Mouse (Mus musculus): ENCODE data around the gene Ifnl2. TPM values are rescaled to one million over a fixed set of nuclear protein-coding genes. Genes with fewer than 3 reads are reported as not detected.

The Ifnl2 gene
- polyA plus RNA-seq, 1 experiment from 2014 or later, result not detected

DNA sequence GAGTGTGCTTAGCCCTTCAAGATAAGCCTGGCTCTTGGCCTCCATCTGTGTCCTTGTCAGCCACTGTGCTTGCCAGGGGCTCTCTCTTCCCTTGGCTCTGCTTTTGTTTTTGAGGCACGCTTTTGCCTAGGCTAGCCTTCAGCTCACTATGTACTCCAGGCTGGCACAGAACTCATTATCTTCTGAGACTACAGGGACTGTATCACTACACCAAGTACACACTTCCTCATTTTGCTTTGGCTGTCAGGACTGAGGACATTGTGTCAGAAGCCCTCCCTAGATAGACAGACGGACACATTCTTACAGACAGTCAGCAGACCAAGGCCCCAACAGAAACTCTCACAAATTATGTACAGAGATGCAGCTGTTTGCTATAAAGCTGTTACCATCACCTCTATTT lies 47.5 kb downstream of the Ifnl2 start:
- Histone ChIP-seq H3K36me3 (peaks cover 13% of the 10 kb centered on the region; the same call in 1 of the 2 replicates), H3K4me3 (no peak overlapping the region), H3K27ac (no peak overlapping the region), H3K9me3 (replicated peaks) (no peaks in the 10 kb centered on the region), H3K9ac (no peak overlapping the region), H3K4me2 (no peak overlapping the region), H3K4me1 (replicated peaks) (peaks cover 14% of the 10 kb centered on the region), H3K27me3 (peaks cover 18% of the 10 kb centered on the region)
- 93% methylated on average over 2 of the region's 2 CpGs for WGBS
- no peak for ATAC-seq (replicated peaks; ENCODE audit: insufficient number of reproducible peaks, insufficient read depth, low FRiP score, low read depth)

GRCm38 (mm10) chr7:28460361-28460760 lies 49.9 kb downstream of the Ifnl2 start:
- no peak for ATAC-seq (replicated peaks; ENCODE audit: insufficient number of reproducible peaks, insufficient read depth, low FRiP score, low read depth)
- Histone ChIP-seq H3K36me3 (peaks cover 13% of the 10 kb centered on the region; the same call in 1 of the 2 replicates), H3K4me2 (no peak overlapping the region), H3K9ac (no peak overlapping the region), H3K4me1 (replicated peaks) (no peaks in the 10 kb centered on the region), H3K27me3 (no peaks in the 10 kb centered on the region), H3K4me3 (no peak overlapping the region), H3K9me3 (replicated peaks) (no peaks in the 10 kb centered on the region), H3K27ac (no peak overlapping the region)
- WGBS, result 96% methylated on average over 4 of the region's 5 CpGs

Other genes with a start within 250 kb of the Ifnl2 start
- 5.2 and 5.9 TPM in 2 replicates for gene Eid2, start 242.6 kb downstream of the Ifnl2 start, polyA plus RNA-seq (2015; fragmentation: Nextera tagmentation; extraction: Ambion mirVana)
- gene Eid2b, start 232.7 kb downstream of the Ifnl2 start, polyA plus RNA-seq (2015; fragmentation: Nextera tagmentation; extraction: Ambion mirVana), result 8.2 and 8.5 TPM in 2 replicates
- gene Selenov, start 219.3 kb downstream of the Ifnl2 start, polyA plus RNA-seq (2015; fragmentation: Nextera tagmentation; extraction: Ambion mirVana), result not detected in 2 replicates
- gene Dll3, start 208.2 kb downstream of the Ifnl2 start, polyA plus RNA-seq (2015; fragmentation: Nextera tagmentation; extraction: Ambion mirVana), result 0.16 and 0.34 TPM in 2 replicates
- gene Timm50, start 198.4 kb downstream of the Ifnl2 start, polyA plus RNA-seq (2015; fragmentation: Nextera tagmentation; extraction: Ambion mirVana), result 101 and 117 TPM in 2 replicates
- 52.0 and 71.9 TPM in 2 replicates for gene Supt5, start 171.7 kb downstream of the Ifnl2 start, polyA plus RNA-seq (2015; fragmentation: Nextera tagmentation; extraction: Ambion mirVana)
- 534 and 573 TPM in 2 replicates for gene Rps16, start 159.8 kb downstream of the Ifnl2 start, polyA plus RNA-seq (2015; fragmentation: Nextera tagmentation; extraction: Ambion mirVana)
- gene Plekhg2, start 137.9 kb downstream of the Ifnl2 start, polyA plus RNA-seq (2015; fragmentation: Nextera tagmentation; extraction: Ambion mirVana), result 34.3 and 46.7 TPM in 2 replicates
- gene Zfp36, start 130.2 kb downstream of the Ifnl2 start, polyA plus RNA-seq (2015; fragmentation: Nextera tagmentation; extraction: Ambion mirVana), result 13.6 and 14.7 TPM in 2 replicates
- 42.0 and 45.7 TPM in 2 replicates for gene Med29, start 117.7 kb downstream of the Ifnl2 start, polyA plus RNA-seq (2015; fragmentation: Nextera tagmentation; extraction: Ambion mirVana)
- gene Paf1, start 117.5 kb downstream of the Ifnl2 start, polyA plus RNA-seq (2015; fragmentation: Nextera tagmentation; extraction: Ambion mirVana), result 66.8 and 73.0 TPM in 2 replicates
- 9.6 and 20.9 TPM in 2 replicates for gene Gmfg, start 73.0 kb downstream of the Ifnl2 start, polyA plus RNA-seq (2015; fragmentation: Nextera tagmentation; extraction: Ambion mirVana)
- 1.1 and 1.5 TPM in 2 replicates for gene Lrfn1, start 58.5 kb downstream of the Ifnl2 start, polyA plus RNA-seq (2015; fragmentation: Nextera tagmentation; extraction: Ambion mirVana)
- gene Ifnl3, start 12.4 kb upstream of the Ifnl2 start, polyA plus RNA-seq (2015; fragmentation: Nextera tagmentation; extraction: Ambion mirVana), result not detected in 2 replicates
- not detected in 2 replicates for gene Sycn, start 30.4 kb upstream of the Ifnl2 start, polyA plus RNA-seq (2015; fragmentation: Nextera tagmentation; extraction: Ambion mirVana)
- gene Nccrp1, start 36.8 kb upstream of the Ifnl2 start, polyA plus RNA-seq (2015; fragmentation: Nextera tagmentation; extraction: Ambion mirVana), result not detected in 2 replicates
- 17.9 and 25.6 TPM in 2 replicates for gene Samd4b, start 87.7 kb upstream of the Ifnl2 start, polyA plus RNA-seq (2015; fragmentation: Nextera tagmentation; extraction: Ambion mirVana)
- gene Pak4, start 87.7 kb upstream of the Ifnl2 start, polyA plus RNA-seq (2015; fragmentation: Nextera tagmentation; extraction: Ambion mirVana), result 23.3 and 32.3 TPM in 2 replicates
- gene Acp7, start 120.9 kb upstream of the Ifnl2 start, polyA plus RNA-seq (2015; fragmentation: Nextera tagmentation; extraction: Ambion mirVana), result not detected in 2 replicates
- 3.4 and 3.9 TPM in 2 replicates for gene Fbxo27, start 182.4 kb upstream of the Ifnl2 start, polyA plus RNA-seq (2015; fragmentation: Nextera tagmentation; extraction: Ambion mirVana)
- gene Fbxo17, start 206.3 kb upstream of the Ifnl2 start, polyA plus RNA-seq (2015; fragmentation: Nextera tagmentation; extraction: Ambion mirVana), result 7.7 and 9.7 TPM in 2 replicates
- 102 and 109 TPM in 2 replicates for gene Mrps12, start 231.4 kb upstream of the Ifnl2 start, polyA plus RNA-seq (2015; fragmentation: Nextera tagmentation; extraction: Ambion mirVana)
- 16.8 and 20.6 TPM in 2 replicates for gene Sars2, start 231.5 kb upstream of the Ifnl2 start, polyA plus RNA-seq (2015; fragmentation: Nextera tagmentation; extraction: Ambion mirVana)
- not detected in 2 replicates for gene Ccer2, start 245.7 kb upstream of the Ifnl2 start, polyA plus RNA-seq (2015; fragmentation: Nextera tagmentation; extraction: Ambion mirVana)

All from heart, embryonic 15.5 days (tissue).